Mouse (Mus musculus) MEL (cell line): Measurements from ENCODE around the gene Prpf18. TPM values are rescaled to one million over a fixed set of nuclear protein-coding genes. Genes with fewer than 3 reads are reported as not detected.

ENCODE experiments used
- DNase-seq: peaks from one replicate; pipeline ENCODE4 v3.0.0; 2011; ENCODE audit warnings: low read depth, low spot score
- H3K27ac ChIP-seq: 2 replicates; pipeline ENCODE4 v1.5.1; 2012; ENCODE audit warnings: low read depth, mild to moderate bottlenecking, control low read depth, low read length, moderate library complexity; ENCODE audit not compliant: control insufficient read depth
- H3K27me3 ChIP-seq, 2 experiments: fragments of 150-350 bp in 1 of 2; sonication (generic) in 1 of 2; 2 replicates each; pipeline ENCODE4 v1.6.1; 2012; ENCODE audit warnings: low read length in 2 of 2, mild to moderate bottlenecking in 2 of 2, improper control_type of control experiment in 1 of 2, moderate library complexity in 1 of 2; ENCODE audit not compliant: insufficient read depth in 2 of 2, control insufficient read depth in 1 of 2
- H3K36me3 ChIP-seq, 2 experiments: 2 replicates each; pipeline ENCODE4 v1.6.1; 2012 to 2014; ENCODE audit warnings: low read length in 2 of 2, improper control_type of control experiment in 1 of 2, inconsistent platforms in 1 of 2, mild to moderate bottlenecking in 1 of 2; ENCODE audit not compliant: insufficient read depth in 2 of 2, control insufficient read depth in 1 of 2
- H3K4me1 ChIP-seq, 2 experiments: fragments of 150-350 bp in 1 of 2; sonication (generic) in 1 of 2; 2 replicates each; pipeline ENCODE4 v1.6.1; 2012; ENCODE audit warnings: low read length in 2 of 2, improper control_type of control experiment in 1 of 2, mild to moderate bottlenecking in 1 of 2; ENCODE audit not compliant: insufficient read depth in 2 of 2, control insufficient read depth in 1 of 2
- H3K4me3 ChIP-seq, 2 experiments: fragments of 150-350 bp in 1 of 2; sonication (generic) in 1 of 2; 2 replicates each; pipeline ENCODE4 v1.5.1; 2012; ENCODE audit warnings: low read depth in 2 of 2, low read length in 2 of 2, mild to moderate bottlenecking in 2 of 2, moderate library complexity in 2 of 2, control low read depth in 1 of 2, improper control_type of control experiment in 1 of 2; ENCODE audit not compliant: control insufficient read depth in 1 of 2, insufficient read depth in 1 of 2
- H3K79me2 ChIP-seq: 2 replicates; pipeline ENCODE4 v1.6.1; 2012; ENCODE audit warnings: mild to moderate bottlenecking, low read length, moderate library complexity; ENCODE audit not compliant: control insufficient read depth, poor library complexity, insufficient read depth
- H3K9ac ChIP-seq: 2 replicates; pipeline ENCODE4 v1.6.1; 2012; ENCODE audit warnings: low read depth, mild to moderate bottlenecking, control low read depth, low read length, moderate library complexity; ENCODE audit not compliant: control insufficient read depth, poor library complexity, severe bottlenecking
- H3K9me3 ChIP-seq: fragments of 150-350 bp; sonication (generic); replicated peaks from 2 replicates; pipeline ENCODE4 v1.6.1; 2012; ENCODE audit warnings: mild to moderate bottlenecking, low read length, improper control_type of control experiment, moderate library complexity; ENCODE audit not compliant: insufficient read depth
- BHLHE40 ChIP-seq: IDR thresholded peaks from 2 replicates; pipeline ENCODE4 v1.6.1; 2012; ENCODE audit warnings: low read depth, mild to moderate bottlenecking, inconsistent platforms, low read length, improper control_type of control experiment, borderline replicate concordance
- CHD2 ChIP-seq: IDR thresholded peaks from 2 replicates; pipeline ENCODE4 v1.6.1; 2011; ENCODE audit warnings: low read length, improper control_type of control experiment
- CTCF ChIP-seq, 3 experiments: IDR thresholded peaks in 2 of 3; conservative IDR thresholded peaks in 1 of 3; 2 replicates each; pipeline ENCODE4 v1.5.1; 2011 to 2012; ENCODE audit warnings: low read length in 3 of 3, low read depth in 2 of 3, mild to moderate bottlenecking in 2 of 3, improper control_type of control experiment in 1 of 3, inconsistent platforms in 1 of 3, mixed read lengths in 1 of 3, moderate library complexity in 1 of 3; ENCODE audit not compliant: control insufficient read depth in 1 of 3, insufficient read depth in 1 of 3, poor library complexity in 1 of 3, severe bottlenecking in 1 of 3
- E2F4 ChIP-seq: IDR thresholded peaks from 2 replicates; pipeline ENCODE4 v1.6.1; 2011; ENCODE audit warnings: low read depth, low read length, improper control_type of control experiment, borderline replicate concordance
- EP300 ChIP-seq, 2 experiments: IDR thresholded peaks; 2 replicates each; pipeline ENCODE4 v1.6.1; 2011; ENCODE audit warnings: improper control_type of control experiment in 2 of 2, low read length in 2 of 2, low read depth in 1 of 2, mild to moderate bottlenecking in 1 of 2
- GABPA ChIP-seq: IDR thresholded peaks from 2 replicates; pipeline ENCODE4 v1.6.1; 2012; ENCODE audit warnings: low read depth, mild to moderate bottlenecking, inconsistent platforms, low read length, improper control_type of control experiment, moderate library complexity
- JUND ChIP-seq: IDR thresholded peaks from 2 replicates; pipeline ENCODE4 v1.6.1; 2011; ENCODE audit warnings: low read depth, mild to moderate bottlenecking, improper control_type of control experiment, low read length
- MAFK ChIP-seq: IDR thresholded peaks from 2 replicates; pipeline ENCODE4 v1.6.1; 2011; ENCODE audit warnings: low read depth, mild to moderate bottlenecking, low read length, improper control_type of control experiment, borderline replicate concordance
- MAX ChIP-seq: IDR thresholded peaks from 2 replicates; pipeline ENCODE4 v1.6.1; 2011; ENCODE audit warnings: low read length, improper control_type of control experiment
- MEF2A ChIP-seq: IDR thresholded peaks from 2 replicates; pipeline ENCODE4 v1.6.1; 2014; ENCODE audit warnings: low read depth, mild to moderate bottlenecking, inconsistent platforms, low read length, improper control_type of control experiment; ENCODE audit not compliant: poor library complexity, insufficient replicate concordance, severe bottlenecking; ENCODE audit errors: extremely low read depth
- MXI1 ChIP-seq: IDR thresholded peaks from 2 replicates; pipeline ENCODE4 v1.6.1; 2011; ENCODE audit warnings: mild to moderate bottlenecking, low read depth, low read length, improper control_type of control experiment
- NELFE ChIP-seq: IDR thresholded peaks from 2 replicates; pipeline ENCODE4 v1.6.1; 2011; ENCODE audit warnings: low read depth, low read length, improper control_type of control experiment
- NRF1 ChIP-seq: IDR thresholded peaks from 2 replicates; pipeline ENCODE4 v1.6.1; 2014; ENCODE audit warnings: low read depth, mild to moderate bottlenecking, inconsistent platforms, low read length, improper control_type of control experiment, moderate library complexity; ENCODE audit not compliant: poor library complexity, insufficient read depth, severe bottlenecking
- POLR2A ChIP-seq, 2 experiments: IDR thresholded peaks; 2 replicates each; pipeline ENCODE4 v1.6.1; 2011 to 2012; ENCODE audit warnings: low read length in 2 of 2, mild to moderate bottlenecking in 2 of 2, control low read depth in 1 of 2, improper control_type of control experiment in 1 of 2, low read depth in 1 of 2, moderate library complexity in 1 of 2; ENCODE audit not compliant: control insufficient read depth in 1 of 2, insufficient read depth in 1 of 2, poor library complexity in 1 of 2
- POLR2AphosphoS2 ChIP-seq: IDR thresholded peaks from 2 replicates; pipeline ENCODE4 v1.6.1; 2011; ENCODE audit warnings: low read length, improper control_type of control experiment
- POLR2AphosphoS5 ChIP-seq: IDR thresholded peaks from 2 replicates; pipeline ENCODE4 v1.6.1; 2012; ENCODE audit warnings: low read depth, borderline replicate concordance, mild to moderate bottlenecking, inconsistent platforms, low read length, moderate library complexity, mixed read lengths
- RCOR1 ChIP-seq: IDR thresholded peaks from 2 replicates; pipeline ENCODE4 v1.6.1; 2012; ENCODE audit warnings: low read depth, mild to moderate bottlenecking, inconsistent platforms, low read length, improper control_type of control experiment
- SIN3A ChIP-seq: IDR thresholded peaks from 2 replicates; pipeline ENCODE4 v1.6.1; 2012; ENCODE audit warnings: low read length, improper control_type of control experiment, inconsistent platforms
- SMC3 ChIP-seq: IDR thresholded peaks from 2 replicates; pipeline ENCODE4 v1.6.1; 2011; ENCODE audit warnings: low read depth, low read length, improper control_type of control experiment
- TAL1 ChIP-seq: IDR thresholded peaks from 2 replicates; pipeline ENCODE4 v1.6.1; 2012; ENCODE audit warnings: mild to moderate bottlenecking, inconsistent platforms, low read length, moderate library complexity, mixed read lengths
- TCF12 ChIP-seq: IDR thresholded peaks from 2 replicates; pipeline ENCODE4 v1.6.1; 2014; ENCODE audit warnings: low read depth, mild to moderate bottlenecking, inconsistent platforms, low read length, improper control_type of control experiment, moderate library complexity
- UBTF ChIP-seq: IDR thresholded peaks from 2 replicates; pipeline ENCODE4 v1.6.1; 2012; ENCODE audit warnings: low read depth, mild to moderate bottlenecking, inconsistent platforms, low read length, improper control_type of control experiment, moderate library complexity, borderline replicate concordance; ENCODE audit not compliant: insufficient read depth
- USF2 ChIP-seq, 2 experiments: IDR thresholded peaks; 2 replicates each; pipeline ENCODE4 v1.6.1; 2011 to 2012; ENCODE audit warnings: improper control_type of control experiment in 2 of 2, low read length in 2 of 2, borderline replicate concordance in 1 of 2, inconsistent platforms in 1 of 2, low read depth in 1 of 2, mild to moderate bottlenecking in 1 of 2; ENCODE audit not compliant: insufficient read depth in 1 of 2
- ZKSCAN1 ChIP-seq: IDR thresholded peaks from 2 replicates; pipeline ENCODE4 v1.6.1; 2012; ENCODE audit warnings: low read depth, mild to moderate bottlenecking, inconsistent platforms, low read length, improper control_type of control experiment, moderate library complexity
- ZMIZ1 ChIP-seq: IDR thresholded peaks from 2 replicates; pipeline ENCODE4 v1.6.1; 2012; ENCODE audit warnings: low read depth, mild to moderate bottlenecking, inconsistent platforms, low read length, improper control_type of control experiment, moderate library complexity
- polyA plus RNA-seq, 2 experiments: library from polyadenylated mRNA; stranded (reverse) in 1 of 2; unstranded in 1 of 2; fragments of >175 nt in 1 of 2; fragments of >200 nt in 1 of 2; gene quantifications; 2 replicates each; pipeline versions ENCODE4 v1.2.1 to v1.2.4; 2012; ENCODE audit warnings: low replicate concordance in 2 of 2, low read depth in 1 of 2; ENCODE audit not compliant: insufficient read length in 2 of 2, insufficient read depth in 1 of 2, missing spikeins in 1 of 2
- total RNA-seq: library from RNA; depleted of rRNA; stranded (reverse); fragments of 300-350 nt; gene quantifications from 2 replicates; pipeline ENCODE4 v1.2.3, GENCODE M21; 2012

Gene Prpf18
- total and polyA plus RNA-seq, 3 experiments = 26.3 to 31.2 TPM; not detected in 1

- TF ChIP-seq EP300 (IDR thresholded peaks at IDR 0.05; ENCODE audit: low read depth in 1 of 2, low read length in 2 of 2) (peak; percentile 27 to 70; a peak in 3 of 4 replicates), ZMIZ1 (0 out of 2 replicates have a peak, but pooled peaks have one; percentile 55), UBTF (no peak), USF2 (IDR thresholded peaks at IDR 0.05; ENCODE audit: borderline replicate concordance in 1 of 2, insufficient read depth in 1 of 2, low read depth in 1 of 2, low read length in 2 of 2) (no peak)
These were observed at the start of gene Prpf18 (continued) for GRCm38 (mm10) chr2:4651500-4652285.

DNA sequence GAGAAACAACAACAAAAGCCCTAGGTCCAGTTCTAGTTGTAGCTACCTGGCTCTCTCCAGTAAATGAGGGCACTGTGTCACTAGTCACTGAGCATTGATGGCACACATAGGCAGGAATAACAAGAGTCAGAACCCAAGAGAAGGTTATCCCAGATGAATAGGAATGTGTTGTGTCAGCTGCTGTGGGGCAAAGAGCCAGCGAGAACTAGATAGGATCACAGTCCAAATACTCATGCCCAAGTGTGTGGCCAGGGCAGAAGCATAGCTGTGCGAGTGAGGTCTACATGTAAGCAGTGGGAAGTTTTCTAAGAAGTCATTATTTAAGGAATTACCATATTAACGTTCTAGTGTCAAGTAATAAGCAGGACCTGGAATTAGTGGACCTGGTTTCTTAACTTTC, 28.0 kb upstream of the Prpf18 start:
- no peak for DNase-seq

GRCm38 (mm10) chr2:4671636-4672035, 19.7 kb upstream of the Prpf18 start:
- Histone ChIP-seq H3K4me1 (no peaks in the 10 kb centered on the region), H3K36me3 (no peaks in the 10 kb centered on the region), H3K9me3 (no peaks in the 10 kb centered on the region), H3K4me3 (no peak overlapping the region), H3K27ac (no peak overlapping the region), H3K27me3 (peaks cover 0 to 13% of the 10 kb centered on the region in 2 experiments; a peak in 3 of 4 replicates), H3K9ac (no peak overlapping the region), H3K79me2 (no peaks in the 10 kb centered on the region)
- no peak for DNase-seq
- TF ChIP-seq BHLHE40 (no peak), MXI1 (no peak), E2F4 (no peak), MAFK (no peak), MEF2A (no peak), TAL1 (no peak), ZKSCAN1 (no peak), RCOR1 (no peak), SIN3A (no peak), TCF12 (no peak), JUND (no peak), CTCF (IDR thresholded peaks at IDR 0.05 in 2 of 3, conservative IDR thresholded peaks at IDR 0.05 in 1 of 3; ENCODE audit: control insufficient read depth in 1 of 3, insufficient read depth in 1 of 3, low read depth in 2 of 3, low read length in 3 of 3, poor library complexity in 1 of 3, severe bottlenecking in 1 of 3) (no peak), POLR2AphosphoS5 (no peak), CHD2 (no peak)

More for the DNA sequence above, 28.0 kb upstream of the Prpf18 start:
- Histone ChIP-seq H3K9ac (no peak overlapping the region), H3K9me3 (no peaks in the 10 kb centered on the region), H3K4me3 (no peak overlapping the region), H3K79me2 (no peaks in the 10 kb centered on the region), H3K27me3 (peaks cover 0 to 2% of the 10 kb centered on the region in 2 experiments; a peak in 3 of 4 replicates), H3K27ac (no peak overlapping the region), H3K4me1 (no peaks in the 10 kb centered on the region), H3K36me3 (no peaks in the 10 kb centered on the region)
- TF ChIP-seq CTCF (IDR thresholded peaks at IDR 0.05 in 2 of 3, conservative IDR thresholded peaks at IDR 0.05 in 1 of 3; ENCODE audit: control insufficient read depth in 1 of 3, insufficient read depth in 1 of 3, low read depth in 2 of 3, low read length in 3 of 3, poor library complexity in 1 of 3, severe bottlenecking in 1 of 3) = no peak
- TF ChIP-seq POLR2AphosphoS2 = no peak
- TF ChIP-seq NRF1 = no peak
- no peak for TF ChIP-seq MAX
- no peak for TF ChIP-seq SMC3
- no peak for TF ChIP-seq NELFE
- no peak for TF ChIP-seq GABPA
- no peak for TF ChIP-seq ZMIZ1
- TF ChIP-seq EP300 (IDR thresholded peaks at IDR 0.05; ENCODE audit: low read depth in 1 of 2, low read length in 2 of 2) = no peak
- no peak for TF ChIP-seq CHD2
- no peak for TF ChIP-seq UBTF
- no peak for TF ChIP-seq POLR2A (IDR thresholded peaks at IDR 0.05; ENCODE audit: control insufficient read depth in 1 of 2, insufficient read depth in 1 of 2, low read depth in 1 of 2, low read length in 2 of 2, poor library complexity in 1 of 2)
- no peak for TF ChIP-seq JUND
